Mouse (Mus musculus): ENCODE data around the gene Wfdc3.

Gene Wfdc3

DNA sequence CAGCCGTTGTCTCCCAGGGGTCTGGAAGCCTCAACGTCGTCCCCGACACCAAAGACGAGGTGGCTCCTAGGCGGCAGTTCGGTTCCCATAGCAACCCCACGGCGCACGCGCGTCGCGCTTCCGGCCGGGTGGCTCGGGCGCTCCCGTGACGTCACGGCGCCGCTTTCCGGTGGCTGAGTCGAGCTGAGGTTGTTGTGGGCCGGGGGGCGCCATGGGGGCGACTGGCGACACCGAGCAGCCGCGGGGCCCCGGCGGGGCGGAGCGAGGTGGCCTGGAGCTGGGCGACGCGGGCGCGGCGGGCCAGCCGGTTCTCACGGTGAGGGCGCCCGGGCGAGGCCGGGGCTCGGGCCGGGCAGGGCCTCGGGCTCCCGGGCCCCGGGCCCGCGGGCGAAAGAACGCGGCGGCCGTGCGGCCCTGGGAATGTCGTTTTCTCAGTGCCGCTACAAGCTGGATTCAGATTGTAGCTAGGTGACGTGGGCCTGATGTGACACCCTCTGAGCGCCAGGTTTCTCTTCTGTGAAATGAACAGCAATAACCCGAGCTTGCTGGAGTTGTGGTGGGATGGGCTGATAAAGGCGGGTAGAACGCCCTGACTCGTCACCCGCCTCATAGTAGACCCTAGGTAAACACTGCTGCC lies at the start of gene Wfdc3, which contains the start of gene Dnttip1:
Gene Wfdc3, minus strand, starts transcription at position 89 of the 637 bp plus-strand sequence.
Gene Dnttip1, plus strand, starts transcription at position 141 of the 637 bp plus-strand sequence.
- peak; percentile 90 for DNase-seq (ENCODE audit: extremely low read depth, insufficient read length, low spot score)

DNA sequence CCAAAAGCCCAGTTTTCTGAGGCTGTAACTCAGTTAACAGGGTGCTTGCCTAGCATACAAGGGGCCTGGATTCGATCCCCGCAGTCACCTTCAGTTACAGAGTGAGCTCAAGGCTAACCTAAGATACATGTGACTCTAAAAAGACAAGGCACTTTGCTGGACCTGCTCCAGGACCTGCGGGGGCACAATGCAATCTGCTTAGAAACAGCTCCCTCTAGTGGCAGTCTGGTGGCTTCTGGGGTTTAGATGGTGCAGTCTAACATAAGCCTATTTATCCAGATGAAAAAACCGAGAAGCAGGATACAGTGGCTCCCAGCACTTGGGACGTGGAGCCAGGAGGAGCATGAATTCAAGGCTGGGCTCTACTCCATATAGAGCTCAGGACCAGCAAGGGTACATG lies 48.6 kb upstream of the Wfdc3 start:
- peak; percentile 60 for DNase-seq (ENCODE audit: extremely low read depth, insufficient read length, low spot score)

DNA sequence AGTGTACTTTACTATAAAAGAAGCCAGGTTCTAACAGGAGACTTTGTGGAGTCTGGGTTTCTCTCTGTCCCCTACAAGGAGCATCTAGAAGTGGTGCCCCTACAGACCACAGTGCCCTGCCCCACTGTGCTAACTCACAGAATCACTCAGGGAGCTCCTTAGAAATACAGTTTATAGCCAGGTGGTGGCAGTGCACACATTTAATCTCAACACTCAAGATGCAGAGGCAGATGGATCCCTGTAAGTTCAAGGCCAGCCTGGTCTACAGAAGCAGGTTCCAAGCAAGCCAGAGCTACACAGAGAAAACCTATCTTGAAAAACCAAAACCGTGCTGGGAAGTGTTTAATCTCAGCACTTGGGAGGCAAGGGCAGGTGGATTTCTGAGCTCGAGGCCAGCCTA lies 48.0 kb upstream of the Wfdc3 start:
- DNase-seq (ENCODE audit: extremely low read depth, insufficient read length, low spot score): no peak

DNA sequence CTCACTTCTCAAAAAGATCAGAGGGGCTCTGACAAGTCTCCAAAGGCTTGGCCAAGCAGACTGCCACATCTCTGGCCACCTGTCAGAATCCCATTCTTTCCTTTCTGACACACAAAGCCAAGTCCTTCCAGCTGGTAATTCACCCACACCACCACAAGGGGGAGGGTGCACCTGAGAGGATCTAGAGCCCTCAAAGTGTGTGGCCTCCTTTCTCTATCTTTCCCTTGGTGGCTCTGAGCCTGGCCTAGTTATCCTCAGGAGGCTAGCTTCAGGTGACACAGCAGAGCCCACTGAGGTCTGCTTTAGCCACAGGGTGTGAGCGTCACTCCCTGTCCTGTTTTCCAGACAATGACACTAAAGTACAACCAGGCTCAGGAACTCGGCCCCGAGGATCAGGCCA lies 47.5 kb upstream of the Wfdc3 start:
- no peak for DNase-seq (ENCODE audit: extremely low read depth, insufficient read length, low spot score)

DNA sequence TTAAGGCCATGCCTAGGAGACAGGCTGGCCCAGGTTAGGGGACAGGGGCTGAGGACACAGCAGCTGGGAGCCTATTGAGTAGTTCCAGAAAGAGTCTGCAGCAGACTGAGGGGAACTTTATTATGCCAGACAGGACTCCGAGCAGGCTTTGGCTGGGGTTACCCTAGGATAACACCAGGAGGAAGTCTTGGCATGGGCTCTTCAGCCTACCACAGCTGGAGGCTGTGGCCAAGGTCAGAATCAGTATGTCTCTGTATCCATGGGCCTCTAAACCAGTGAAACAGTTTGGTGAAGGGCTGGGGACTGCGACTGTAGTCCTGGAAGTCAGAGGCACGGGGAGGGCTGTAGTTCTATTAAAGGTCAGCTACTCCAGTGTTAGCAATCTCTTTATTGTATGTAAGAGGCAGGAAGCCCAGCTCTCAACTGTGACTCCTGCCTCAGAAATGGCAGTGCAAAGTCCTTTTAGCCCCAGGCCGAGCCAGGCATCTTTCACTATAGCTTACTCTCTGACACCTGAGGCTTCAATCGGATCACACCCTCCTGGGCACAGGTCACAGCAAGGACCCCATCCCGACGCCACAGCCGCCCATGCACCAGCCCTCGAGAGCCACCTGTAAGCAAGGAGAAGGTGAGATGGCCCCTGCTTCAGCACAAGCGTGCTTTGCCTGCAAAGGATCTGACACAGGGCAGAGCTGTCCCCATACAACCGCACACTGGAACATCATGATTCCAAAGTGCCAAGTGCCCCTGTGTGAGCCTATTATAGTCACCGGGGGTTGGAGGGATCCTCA lies 46.9 kb upstream of the Wfdc3 start:
- DNase-seq (ENCODE audit: extremely low read depth, insufficient read length, low spot score): no peak

DNA sequence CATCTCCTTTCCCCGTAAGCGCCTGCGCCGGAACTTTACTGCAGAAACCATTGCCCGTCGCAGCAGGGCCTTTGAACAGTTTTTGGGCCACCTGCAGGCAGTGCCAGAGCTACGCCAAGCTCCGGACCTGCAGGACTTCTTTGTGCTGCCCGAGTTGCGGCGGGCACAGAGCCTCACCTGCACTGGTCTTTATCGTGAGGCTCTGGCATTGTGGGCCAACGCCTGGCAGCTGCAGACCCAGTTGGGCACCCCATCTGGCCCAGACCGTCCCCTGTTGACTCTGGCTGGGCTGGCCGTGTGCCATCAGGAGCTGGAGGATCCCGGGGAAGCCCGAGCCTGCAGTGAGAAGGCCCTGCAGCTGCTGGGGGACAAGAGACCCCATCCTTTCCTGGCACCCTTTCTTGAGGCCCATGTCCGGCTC lies 46.1 kb upstream of the Wfdc3 start:
- no peak for DNase-seq (ENCODE audit: extremely low read depth, insufficient read length, low spot score)

DNA sequence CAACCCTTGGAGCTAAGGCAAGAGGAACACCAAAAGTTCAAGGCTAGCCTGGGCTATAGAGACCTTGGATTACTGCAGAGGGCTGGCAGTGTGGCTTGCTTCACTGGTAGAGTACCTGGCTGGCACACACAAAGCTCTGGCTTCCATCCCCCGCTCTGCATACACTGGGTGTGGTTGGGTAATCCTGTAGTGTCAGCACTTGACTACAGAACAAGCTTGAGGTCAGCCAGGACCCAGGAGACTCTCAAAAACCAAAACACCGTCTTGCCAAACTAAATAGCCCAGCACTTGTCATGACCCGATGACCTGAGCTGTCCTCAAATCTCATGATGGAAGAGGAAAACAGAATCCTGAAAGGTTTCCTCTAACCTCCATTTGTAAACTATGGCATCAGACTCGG lies 44.7 kb upstream of the Wfdc3 start:
- DNase-seq (ENCODE audit: extremely low read depth, insufficient read length, low spot score): no peak

DNA sequence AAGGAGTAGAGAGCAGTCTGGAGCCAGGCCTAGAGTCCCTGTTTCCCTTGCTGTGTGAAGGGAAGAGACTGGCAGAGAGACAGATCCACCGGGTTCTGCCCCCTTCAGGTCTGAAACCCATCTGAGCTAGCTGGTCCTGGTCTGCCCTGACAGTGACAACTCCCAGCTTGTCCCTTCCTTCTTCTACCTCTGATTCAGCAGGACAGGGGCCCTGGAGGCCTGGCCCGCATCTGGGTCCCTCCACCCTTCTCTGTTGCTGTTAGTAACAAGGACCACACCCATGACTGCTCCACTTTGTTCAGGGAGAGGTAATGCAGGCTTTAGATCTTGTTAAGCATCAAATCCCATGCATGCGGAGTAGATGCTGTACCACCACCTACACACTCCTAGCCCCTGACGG lies 42.7 kb upstream of the Wfdc3 start:
- no peak for DNase-seq (ENCODE audit: extremely low read depth, insufficient read length, low spot score)

DNA sequence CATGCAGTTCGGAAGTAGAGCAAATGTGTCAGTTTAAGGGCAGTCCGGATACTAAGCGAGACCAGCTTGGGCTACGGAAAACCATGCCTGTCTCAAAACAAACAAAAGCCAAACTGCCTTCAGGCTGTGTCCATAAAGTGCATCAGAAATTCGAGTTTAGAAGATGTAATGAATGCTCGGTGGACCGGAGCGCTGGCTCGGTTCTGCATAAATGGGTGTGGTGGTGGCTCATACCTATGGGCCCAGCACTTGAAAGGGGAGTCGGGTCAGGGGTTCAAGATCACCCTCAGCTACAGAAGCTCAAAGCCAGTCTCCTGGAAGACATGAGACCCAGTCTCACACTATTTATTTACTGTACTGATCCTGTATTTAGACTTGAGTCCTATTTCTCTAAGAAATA lies 42.0 kb upstream of the Wfdc3 start:
- no peak for DNase-seq (ENCODE audit: extremely low read depth, insufficient read length, low spot score)

DNA sequence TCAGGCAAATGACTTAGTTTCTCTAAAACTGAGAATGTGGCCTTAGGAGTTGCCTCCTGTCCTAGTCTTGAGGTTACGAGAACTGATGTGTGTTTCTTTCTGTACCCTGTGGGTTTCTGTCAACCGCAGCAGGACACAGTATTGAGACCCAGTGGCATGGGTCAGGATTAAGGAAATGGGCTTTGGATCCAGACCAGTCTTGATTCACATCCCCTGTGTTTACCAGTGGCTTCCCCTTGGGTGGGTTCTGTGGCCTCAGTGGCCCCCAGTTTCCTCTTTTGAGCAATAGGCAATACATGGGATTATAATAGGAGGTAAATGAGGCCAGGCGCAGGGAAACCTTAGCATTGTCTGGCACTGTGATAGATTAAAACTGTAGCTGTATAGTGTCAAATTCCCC lies 41.3 kb upstream of the Wfdc3 start:
- DNase-seq (ENCODE audit: extremely low read depth, insufficient read length, low spot score): no peak

DNA sequence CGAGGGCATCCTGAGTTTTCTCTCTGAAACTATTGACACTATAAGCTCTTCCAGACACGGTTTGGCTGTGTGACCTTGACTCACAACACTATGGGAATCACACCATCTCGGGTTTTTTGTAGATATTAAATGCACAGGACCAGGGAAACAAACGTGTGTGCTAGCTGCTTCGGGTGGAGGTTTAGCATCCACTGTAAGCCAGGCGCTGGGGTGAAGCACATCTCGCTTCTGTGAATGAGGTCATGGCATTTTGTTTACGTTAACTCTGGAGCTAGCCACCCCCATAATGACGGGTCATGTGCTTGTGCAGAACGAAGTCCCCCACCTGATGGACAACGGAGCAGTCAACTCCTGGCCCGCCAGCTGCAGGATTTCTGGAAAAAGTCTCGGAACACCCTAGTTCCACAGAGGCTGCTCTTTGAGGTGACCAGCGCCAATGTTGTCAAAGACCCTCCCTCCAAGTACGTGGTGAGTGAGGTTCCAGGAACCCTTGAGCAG lies 40.7 kb upstream of the Wfdc3 start:
- DNase-seq (ENCODE audit: extremely low read depth, insufficient read length, low spot score): no peak

DNA sequence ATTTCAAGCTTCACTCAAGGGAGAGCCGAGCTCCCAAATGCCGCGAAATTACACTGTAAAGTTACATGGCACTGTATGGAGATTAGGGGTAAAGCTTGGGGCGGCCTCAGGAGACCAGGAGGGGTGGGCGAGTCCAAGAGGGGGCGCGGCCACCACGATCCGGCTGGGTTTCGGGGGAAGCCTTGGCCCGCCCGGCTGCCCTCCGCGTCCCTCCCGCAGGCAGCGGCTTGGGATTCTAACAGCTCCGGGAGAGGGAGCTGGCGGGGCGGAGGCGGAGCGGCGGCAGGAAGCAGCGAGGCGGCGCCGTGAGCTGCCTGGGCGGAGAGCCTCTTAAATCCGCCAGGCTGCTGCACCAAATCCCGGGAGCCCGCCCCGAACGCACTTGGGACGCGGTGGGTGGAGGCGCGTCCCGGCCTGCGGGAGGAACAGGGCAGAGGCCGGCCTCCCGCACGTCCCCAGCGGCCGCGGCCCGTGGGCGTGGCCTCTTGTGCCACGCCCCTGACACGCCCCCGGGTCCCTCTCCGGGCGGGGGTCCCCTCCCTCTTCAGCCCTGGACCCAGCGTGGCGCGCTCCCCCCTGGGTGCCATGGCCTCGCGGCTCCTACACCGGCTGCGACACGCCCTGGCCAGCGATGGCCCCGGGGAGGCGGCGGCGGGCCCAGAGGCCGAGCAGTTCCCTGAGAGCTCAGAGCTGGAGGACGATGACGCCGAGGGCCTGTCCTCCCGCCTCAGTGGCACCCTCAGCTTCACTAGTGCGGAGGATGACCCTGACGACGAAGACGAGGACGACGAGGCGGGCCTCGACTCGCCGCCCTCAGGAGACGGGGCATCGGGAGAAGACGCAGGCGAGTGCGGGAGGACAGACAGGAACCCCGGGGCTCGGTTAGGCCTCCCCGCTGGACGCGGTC lies 40.0 kb upstream of the Wfdc3 start, which contains the start of gene Snx21:
Gene Snx21, plus strand, starts transcription at position 343 of the 907 bp plus-strand sequence.
- DNase-seq (ENCODE audit: extremely low read depth, insufficient read length, low spot score): peak; percentile 99

DNA sequence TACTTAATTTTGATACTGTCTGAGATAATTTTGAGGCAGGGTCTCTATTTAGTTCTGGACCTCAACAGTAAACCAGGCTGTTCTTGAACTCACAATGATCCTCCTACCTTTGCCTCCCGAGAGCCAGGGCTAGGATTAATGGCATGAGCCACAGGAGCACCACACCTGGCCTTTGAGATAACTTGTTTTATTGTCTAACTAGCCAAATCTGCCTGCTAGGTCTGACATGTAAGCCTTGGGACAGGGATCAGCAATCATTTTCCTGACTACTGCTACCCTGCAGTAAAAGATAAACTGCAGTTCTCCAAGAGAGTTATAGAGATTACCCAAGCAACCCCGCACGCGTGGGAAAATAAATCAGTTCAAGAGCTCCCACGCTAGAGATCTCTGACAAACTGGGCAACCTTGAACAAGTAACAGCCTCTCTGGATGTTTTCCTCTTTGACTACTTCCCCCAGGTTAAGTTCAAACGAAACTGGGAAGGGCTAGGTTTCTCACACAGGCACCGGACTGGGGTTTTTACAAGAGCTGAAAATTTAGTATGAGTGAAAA lies 39.2 kb upstream of the Wfdc3 start:
- DNase-seq (ENCODE audit: extremely low read depth, insufficient read length, low spot score): no peak

DNA sequence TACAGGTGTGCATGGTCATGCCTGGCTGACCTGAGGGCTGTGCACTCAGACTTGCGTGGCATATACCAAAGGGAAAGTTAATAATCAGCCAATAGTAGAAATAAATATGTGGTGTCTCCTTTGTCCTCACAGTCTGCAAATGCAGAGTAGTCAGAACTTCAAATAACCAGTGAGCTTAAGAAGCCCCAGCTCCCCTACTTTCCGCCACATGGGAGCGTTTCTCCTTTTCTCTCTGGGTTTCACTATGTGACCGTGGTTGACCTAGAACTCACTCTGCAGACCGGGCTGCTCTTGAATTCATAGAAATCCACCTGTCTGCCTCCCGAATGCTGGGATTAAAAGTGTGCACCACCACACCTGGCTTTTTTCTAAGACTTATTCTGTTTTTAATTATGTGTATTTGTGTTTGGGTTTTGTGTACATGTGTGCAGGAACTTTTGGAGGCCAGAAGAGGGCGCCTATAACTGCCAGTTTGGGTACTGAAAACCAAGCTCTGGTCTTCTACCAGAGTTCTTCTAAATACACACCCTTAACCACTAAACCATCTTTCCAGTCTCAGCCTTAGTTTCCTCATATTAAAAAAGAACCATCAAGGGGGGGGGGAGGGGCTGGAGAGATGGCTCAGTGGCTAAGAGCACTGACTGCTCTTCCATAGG lies 38.3 kb upstream of the Wfdc3 start:
- no peak for DNase-seq (ENCODE audit: extremely low read depth, insufficient read length, low spot score)

DNA sequence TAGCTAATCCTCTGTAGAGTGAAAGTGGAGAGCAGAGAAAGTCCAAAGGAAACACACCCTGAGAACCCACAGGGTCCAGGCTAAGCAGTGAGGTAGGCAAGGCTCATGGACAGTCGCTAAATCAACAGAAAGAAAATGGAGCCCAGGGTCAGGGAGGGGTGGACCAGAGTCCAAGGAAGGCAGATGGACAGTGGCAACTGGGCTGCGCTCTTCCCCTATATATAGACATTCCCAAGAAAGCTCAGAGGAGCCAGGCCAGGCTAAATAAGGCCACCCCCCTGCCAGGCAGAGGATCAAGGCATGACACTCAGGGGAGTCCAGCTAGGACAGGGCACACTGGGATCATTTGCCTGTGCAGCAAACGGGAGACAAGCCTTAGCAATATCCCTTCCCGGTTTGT lies 36.1 kb upstream of the Wfdc3 start:
- no peak for DNase-seq (ENCODE audit: extremely low read depth, insufficient read length, low spot score)

DNA sequence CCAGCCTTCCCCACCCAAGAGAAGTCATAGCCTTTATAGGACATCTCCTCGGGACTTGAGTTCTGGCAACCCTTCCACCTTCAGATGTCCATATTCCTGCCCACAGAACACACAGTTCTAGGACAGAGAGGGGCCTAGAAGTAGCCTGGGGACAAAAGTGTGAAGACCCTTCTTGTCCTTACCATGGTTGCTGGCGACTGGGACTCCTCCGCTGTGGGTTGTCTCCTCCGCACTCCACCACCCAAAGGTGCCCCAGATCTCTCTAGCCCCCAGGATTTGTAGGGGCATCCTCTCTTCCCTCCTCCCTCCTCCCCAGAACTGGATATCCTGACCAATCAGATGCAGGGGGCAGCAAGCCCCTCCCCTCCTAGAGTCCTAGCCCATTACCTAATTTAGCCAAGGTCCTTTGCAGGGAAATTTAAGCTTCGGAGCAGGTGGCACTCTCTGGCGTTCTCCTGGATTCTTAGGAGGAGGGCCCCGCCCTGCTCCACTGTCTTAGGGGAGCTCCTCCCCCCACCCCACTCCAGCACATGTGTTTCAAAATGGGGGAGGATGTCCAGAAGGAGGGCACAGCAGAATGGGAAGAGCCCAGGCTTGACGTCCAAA lies 33.9 kb upstream of the Wfdc3 start, which contains the start of gene Tnnc2:
Gene Tnnc2, minus strand, starts transcription at position 487 of the 606 bp plus-strand sequence.
- no peak for DNase-seq (ENCODE audit: extremely low read depth, insufficient read length, low spot score)

DNA sequence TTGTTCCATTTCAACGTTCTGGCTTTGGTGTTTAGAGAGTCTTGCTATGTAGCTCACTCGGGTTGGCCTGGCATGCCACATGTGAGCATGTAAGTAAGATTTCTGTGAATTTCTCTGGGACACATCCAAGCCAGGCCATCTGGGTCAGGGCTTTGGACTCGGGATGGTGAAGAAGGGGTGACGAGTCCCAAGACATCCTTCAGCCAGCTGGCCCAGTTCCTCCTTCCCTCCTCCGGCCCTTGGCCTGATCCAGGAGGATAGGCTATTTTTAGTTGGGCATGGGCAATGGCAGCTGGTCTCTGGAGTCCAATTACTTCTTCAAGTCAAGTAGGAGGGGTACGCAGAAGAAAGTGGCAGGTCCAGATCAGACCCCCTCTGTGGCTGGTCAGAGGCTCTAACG lies 33.1 kb upstream of the Wfdc3 start:
- DNase-seq (ENCODE audit: extremely low read depth, insufficient read length, low spot score): no peak

DNA sequence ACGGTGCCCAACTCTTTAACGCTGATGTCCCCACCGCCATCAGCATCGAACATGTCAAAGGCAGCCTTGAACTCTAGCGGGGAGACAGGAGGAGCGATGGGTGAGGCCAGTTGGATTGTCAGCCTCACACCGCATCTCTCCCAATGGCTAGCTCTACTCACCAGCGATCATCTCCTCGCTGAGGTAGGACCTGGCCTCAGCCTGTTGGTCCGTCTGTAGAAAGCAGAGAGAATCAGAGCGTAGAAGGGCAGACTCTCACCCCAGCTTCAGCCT lies 32.2 kb upstream of the Wfdc3 start:
- no peak for DNase-seq (ENCODE audit: extremely low read depth, insufficient read length, low spot score)

DNA sequence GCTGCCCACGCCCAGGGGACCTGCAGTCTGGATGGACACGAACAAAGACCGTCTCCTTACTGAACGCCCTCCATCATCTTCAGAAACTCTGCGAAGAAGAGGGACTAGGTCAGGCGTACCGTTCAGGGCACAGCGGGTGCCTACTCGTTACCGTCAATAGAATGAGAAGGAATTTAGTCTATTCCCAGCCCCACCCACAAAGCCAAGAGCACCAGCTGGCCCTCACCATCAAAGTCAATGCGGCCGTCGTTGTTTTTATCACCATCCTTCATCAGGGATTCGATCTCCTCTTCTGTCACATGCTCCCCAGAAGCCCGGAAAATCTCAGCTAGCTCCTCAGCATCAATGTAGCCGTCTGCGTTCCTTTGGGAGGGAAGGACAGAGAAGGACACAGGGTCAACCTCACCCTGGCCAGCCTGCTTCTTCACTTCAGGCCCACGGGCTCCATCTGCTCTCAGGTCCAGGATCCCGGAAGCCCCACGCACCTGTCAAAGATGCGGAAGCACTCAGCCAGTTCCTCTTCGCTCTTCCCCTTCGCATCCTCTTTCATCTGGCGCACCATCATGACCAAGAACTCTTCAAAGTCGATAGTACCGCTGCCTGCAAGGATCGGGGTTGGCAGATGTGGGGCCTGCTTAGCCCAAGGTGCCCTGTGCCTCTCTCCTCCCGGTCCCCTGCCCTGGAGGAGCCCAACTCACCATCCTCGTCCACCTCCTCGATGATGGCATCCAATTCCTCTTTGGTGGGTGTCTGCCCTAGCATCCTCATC lies 31.7 kb upstream of the Wfdc3 start:
- DNase-seq (ENCODE audit: extremely low read depth, insufficient read length, low spot score): no peak

All from 3134 (cell line).